Mouse (Mus musculus) lung, postnatal 0 days (tissue): Measurements from ENCODE around the gene Ccnl1.

Experiments
- CTCF ChIP-seq: IDR thresholded peaks from 2 replicates; pipeline ENCODE4 v1.5.1; 2016; ENCODE audit warnings: antibody characterized with exemption, mild to moderate bottlenecking
- EP300 ChIP-seq: IDR thresholded peaks from 2 replicates; pipeline ENCODE4 v1.6.1; 2016; ENCODE audit warnings: antibody characterized with exemption, mild to moderate bottlenecking, control low read depth

DNA sequence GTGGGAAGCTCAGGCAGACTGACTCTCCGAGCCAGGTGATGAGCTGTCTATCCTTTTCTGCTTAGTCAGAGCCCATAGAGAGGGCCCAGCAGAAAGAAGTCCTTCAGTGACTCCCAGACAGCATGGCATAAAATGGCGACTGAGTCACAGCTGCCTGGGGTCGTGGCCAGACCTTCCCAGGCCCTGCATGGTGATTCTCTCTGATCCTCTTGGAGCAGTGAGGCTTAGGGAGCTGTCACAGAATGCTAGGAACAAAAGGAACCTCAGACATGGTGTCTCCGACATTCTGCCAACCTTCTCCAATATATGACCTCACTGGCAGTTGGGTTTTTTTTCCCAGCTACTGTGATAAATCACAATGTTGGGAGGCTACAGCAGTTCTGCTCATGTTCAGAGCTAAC, 30.9 kb downstream of the Ccnl1 start:
- TF ChIP-seq CTCF (no peak), EP300 (no peak)
